Mouse (Mus musculus) intestine, embryonic 16.5 days (tissue): ENCODE data around the gene Klhdc8b. TPM values are rescaled to one million over a fixed set of nuclear protein-coding genes. Genes with fewer than 3 reads are reported as not detected.

Experiments
- ATAC-seq: fragments of 200-750 bp; cut with Nextera tagmentation; 2 replicates; pipeline ENCODE4 v1.8.0; 2017; ENCODE audit warnings: moderate TSS enrichment, moderate library complexity
- H3K27ac ChIP-seq: fragments of 300-500 bp; sonication (generic); 2 replicates; pipeline ENCODE4 v1.5.1; 2014; ENCODE audit warnings: mild to moderate bottlenecking, low read length
- H3K27me3 ChIP-seq: fragments of 300-500 bp; sonication (generic); replicated peaks from 2 replicates; pipeline ENCODE4 v1.6.1; 2014; ENCODE audit warnings: low read length, control low read depth, mixed read lengths; ENCODE audit not compliant: control insufficient read depth, insufficient read depth
- H3K36me3 ChIP-seq: fragments of 300-500 bp; sonication (generic); 2 replicates; pipeline ENCODE4 v1.6.1; 2014; ENCODE audit warnings: low read length, control low read depth; ENCODE audit not compliant: control insufficient read depth, insufficient read depth
- H3K4me1 ChIP-seq: fragments of 300-500 bp; sonication (generic); 2 replicates; pipeline ENCODE4 v1.6.1; 2014; ENCODE audit warnings: low read length, control low read depth, mixed read lengths; ENCODE audit not compliant: control insufficient read depth, insufficient read depth
- H3K4me2 ChIP-seq: fragments of 300-500 bp; sonication (generic); 2 replicates; pipeline ENCODE4 v1.6.1; 2014; ENCODE audit warnings: low read depth, low read length, control low read depth
- H3K4me3 ChIP-seq: fragments of 300-500 bp; sonication (generic); 2 replicates; pipeline ENCODE4 v1.5.1; 2014; ENCODE audit warnings: mild to moderate bottlenecking, low read length
- H3K9ac ChIP-seq: fragments of 300-500 bp; sonication (generic); 2 replicates; pipeline ENCODE4 v1.6.1; 2014; ENCODE audit warnings: low read depth, low read length
- H3K9me3 ChIP-seq: fragments of 300-500 bp; sonication (generic); 2 replicates; pipeline ENCODE4 v1.6.1; 2016; ENCODE audit warnings: low read length, control low read depth; ENCODE audit not compliant: control insufficient read depth
- WGBS: fragments of 180-500 bp; shearing (Covaris S2); extraction: QIAGEN DNeasy Blood & Tissue Kit; methylation state at CpG from one replicate; pipeline ENCODE4 v1.1.7; 2014; 5-methylcytosine and 5-hydroxymethylcytosine counted together
- polyA plus RNA-seq: library from polyadenylated mRNA; unstranded; fragments of >200 nt; fragmentation: Nextera tagmentation; extraction: Ambion mirVana; gene quantifications from 2 replicates; pipeline ENCODE4 v1.2.1, GENCODE M21; 2015

Gene Klhdc8b
- polyA plus RNA-seq, 1 experiment from 2014 or later = 49.6 TPM

DNA sequence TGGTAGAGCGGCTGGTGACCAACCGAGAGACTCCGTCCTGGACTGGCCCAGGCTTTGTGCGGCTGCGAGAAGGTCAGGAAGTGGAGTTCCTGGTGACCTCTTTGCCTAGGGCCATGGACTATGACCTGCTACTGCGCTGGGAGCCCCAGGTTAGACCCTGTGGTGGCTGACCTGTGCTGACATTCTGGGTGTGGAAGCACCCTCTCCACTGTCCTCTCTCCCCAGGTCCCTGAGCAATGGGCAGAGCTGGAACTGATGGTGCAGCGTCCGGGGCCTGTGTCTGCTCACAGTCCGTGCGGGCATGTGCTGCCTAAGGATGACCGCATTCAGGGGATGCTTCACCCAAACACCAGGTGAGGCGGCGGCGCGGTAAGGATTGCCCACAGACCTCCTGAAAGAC lies 22.6 kb upstream of the Klhdc8b start:
- H3K9ac ChIP-seq = no peak overlapping the region
- no peaks in the 10 kb centered on the region for H3K27me3 ChIP-seq
- no peak overlapping the region for H3K4me2 ChIP-seq
- no peak overlapping the region for H3K27ac ChIP-seq
- peaks cover 18% of the 10 kb centered on the region for H3K4me1 ChIP-seq
- WGBS = 93% methylated on average over 15 of the region's 15 CpGs
- no peak overlapping the region for H3K4me3 ChIP-seq
- H3K9me3 ChIP-seq = no peaks in the 10 kb centered on the region
- no peak for ATAC-seq
- H3K36me3 ChIP-seq = peaks cover 23% of the 10 kb centered on the region

DNA sequence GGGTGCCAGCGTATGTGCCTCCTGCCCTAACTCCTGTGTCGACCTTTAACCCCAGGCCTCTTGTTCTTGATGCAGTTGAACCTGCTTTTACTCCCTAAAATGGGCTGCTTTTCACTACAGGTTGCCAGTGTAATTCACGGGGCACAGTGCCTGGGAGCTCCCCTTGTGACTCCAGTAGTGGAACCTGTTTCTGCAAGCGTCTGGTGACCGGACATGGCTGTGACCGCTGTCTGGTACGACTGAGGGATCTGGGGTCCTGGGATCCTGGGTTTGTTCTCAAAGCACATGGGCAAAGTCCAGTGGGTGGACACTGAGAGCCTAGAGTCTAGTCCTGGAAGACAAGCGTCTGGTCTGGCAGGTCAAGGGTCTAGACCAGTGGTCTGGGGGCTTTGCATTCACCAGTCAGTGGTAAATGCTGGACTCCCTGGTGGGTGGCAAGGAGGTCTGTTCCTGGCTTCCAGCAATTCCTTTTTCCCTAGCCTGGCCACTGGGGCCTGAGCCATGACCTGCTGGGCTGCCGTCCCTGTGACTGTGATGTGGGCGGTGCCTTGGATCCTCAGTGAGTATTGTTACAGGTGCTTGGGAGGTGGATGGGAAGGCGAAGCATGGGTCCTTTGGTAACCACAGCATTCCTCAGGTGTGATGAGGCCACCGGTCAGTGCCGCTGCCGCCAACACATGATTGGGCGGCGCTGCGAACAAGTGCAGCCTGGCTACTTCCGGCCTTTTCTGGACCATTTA lies 21.8 kb upstream of the Klhdc8b start:
- WGBS = 93% methylated on average over 18 of the region's 18 CpGs
- no peak overlapping the region for H3K9ac ChIP-seq
- ATAC-seq = no peak

DNA sequence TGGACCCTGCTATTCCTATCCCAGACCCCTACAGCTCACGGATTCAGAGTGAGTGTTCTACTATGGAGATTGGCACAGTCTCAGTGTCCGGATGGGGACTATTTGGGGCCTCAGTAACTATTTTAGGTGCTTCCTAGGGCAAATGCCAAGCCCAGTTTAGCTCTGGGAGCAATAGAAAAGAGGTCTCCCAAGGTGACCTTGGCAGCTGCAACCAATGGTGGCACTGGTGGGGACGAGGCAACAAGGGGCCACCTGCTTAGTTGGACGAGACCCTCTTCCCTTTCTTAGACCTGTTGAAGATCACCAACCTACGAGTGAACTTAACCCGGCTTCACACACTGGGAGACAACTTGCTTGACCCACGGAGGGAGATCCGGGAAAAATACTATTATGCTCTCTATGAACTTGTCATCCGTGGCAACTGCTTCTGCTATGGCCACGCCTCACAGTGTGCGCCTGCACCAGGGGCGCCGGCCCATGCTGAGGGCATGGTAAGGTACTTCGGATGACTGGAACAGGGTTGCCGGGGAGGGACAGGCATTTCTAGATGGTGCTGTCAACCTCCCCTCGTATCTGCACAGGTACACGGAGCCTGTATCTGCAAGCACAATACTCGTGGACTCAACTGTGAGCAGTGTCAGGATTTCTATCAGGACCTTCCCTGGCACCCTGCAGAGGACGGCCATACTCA lies 20.3 kb upstream of the Klhdc8b start:
- H3K4me1 ChIP-seq = peaks cover 20% of the 10 kb centered on the region
- H3K9ac ChIP-seq = no peak overlapping the region
- H3K27me3 ChIP-seq = no peaks in the 10 kb centered on the region
- no peak overlapping the region for H3K4me3 ChIP-seq
- 89% methylated on average over 19 of the region's 19 CpGs for WGBS
- no peak for ATAC-seq
- H3K36me3 ChIP-seq = peaks cover 18% of the 10 kb centered on the region
- no peak overlapping the region for H3K27ac ChIP-seq
- H3K9me3 ChIP-seq = no peaks in the 10 kb centered on the region
- no peak overlapping the region for H3K4me2 ChIP-seq

More for the DNA sequence above, 21.8 kb upstream of the Klhdc8b start:
- no peaks in the 10 kb centered on the region for H3K9me3 ChIP-seq
- no peaks in the 10 kb centered on the region for H3K27me3 ChIP-seq
- H3K36me3 ChIP-seq = peaks cover 23% of the 10 kb centered on the region
- H3K4me3 ChIP-seq = no peak overlapping the region
- H3K27ac ChIP-seq = no peak overlapping the region
- H3K4me1 ChIP-seq = peaks cover 20% of the 10 kb centered on the region
- H3K4me2 ChIP-seq = no peak overlapping the region

DNA sequence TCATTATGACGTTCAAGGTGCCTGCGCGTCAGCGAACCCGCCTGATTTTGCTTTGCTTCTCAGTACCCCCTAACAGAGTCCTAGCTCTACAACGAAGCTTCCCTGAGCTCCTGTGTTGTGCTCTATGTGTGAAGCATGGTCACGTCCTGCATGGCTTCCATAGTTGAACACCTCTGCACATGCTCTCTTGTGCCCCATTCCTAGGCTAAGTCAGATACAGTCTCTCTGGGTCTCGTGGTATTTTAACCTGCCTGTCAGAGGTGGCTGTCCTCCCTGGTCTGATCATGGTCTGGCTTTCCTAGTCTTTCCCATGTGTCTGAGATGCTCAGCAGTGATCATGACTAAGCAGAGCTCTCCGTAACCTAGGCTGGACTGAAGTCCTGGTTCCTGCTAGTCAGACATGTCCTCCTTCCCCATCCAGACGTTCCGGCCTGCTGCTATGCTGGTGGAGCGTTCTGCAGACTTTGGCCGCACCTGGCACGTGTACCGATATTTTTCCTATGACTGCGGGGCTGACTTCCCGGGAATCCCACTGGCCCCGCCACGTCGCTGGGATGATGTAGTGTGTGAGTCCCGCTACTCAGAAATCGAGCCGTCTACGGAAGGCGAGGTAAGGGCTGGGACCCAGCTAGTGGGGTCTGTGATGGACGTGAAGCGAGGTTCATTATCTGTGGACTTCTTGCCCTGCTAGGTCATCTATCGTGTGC lies 19.6 kb upstream of the Klhdc8b start:
- Histone ChIP-seq H3K9ac (no peak overlapping the region), H3K36me3 (peaks cover 14% of the 10 kb centered on the region), H3K27me3 (no peaks in the 10 kb centered on the region), H3K27ac (no peak overlapping the region), H3K4me2 (peak overlapping the region; percentile 58; the same call in 1 of the 2 replicates), H3K4me3 (peak overlapping the region; percentile 57; the same call in 1 of the 2 replicates), H3K4me1 (peaks cover 20% of the 10 kb centered on the region), H3K9me3 (no peaks in the 10 kb centered on the region)
- no peak for ATAC-seq
- 90% methylated on average over 28 of the region's 28 CpGs for WGBS

DNA sequence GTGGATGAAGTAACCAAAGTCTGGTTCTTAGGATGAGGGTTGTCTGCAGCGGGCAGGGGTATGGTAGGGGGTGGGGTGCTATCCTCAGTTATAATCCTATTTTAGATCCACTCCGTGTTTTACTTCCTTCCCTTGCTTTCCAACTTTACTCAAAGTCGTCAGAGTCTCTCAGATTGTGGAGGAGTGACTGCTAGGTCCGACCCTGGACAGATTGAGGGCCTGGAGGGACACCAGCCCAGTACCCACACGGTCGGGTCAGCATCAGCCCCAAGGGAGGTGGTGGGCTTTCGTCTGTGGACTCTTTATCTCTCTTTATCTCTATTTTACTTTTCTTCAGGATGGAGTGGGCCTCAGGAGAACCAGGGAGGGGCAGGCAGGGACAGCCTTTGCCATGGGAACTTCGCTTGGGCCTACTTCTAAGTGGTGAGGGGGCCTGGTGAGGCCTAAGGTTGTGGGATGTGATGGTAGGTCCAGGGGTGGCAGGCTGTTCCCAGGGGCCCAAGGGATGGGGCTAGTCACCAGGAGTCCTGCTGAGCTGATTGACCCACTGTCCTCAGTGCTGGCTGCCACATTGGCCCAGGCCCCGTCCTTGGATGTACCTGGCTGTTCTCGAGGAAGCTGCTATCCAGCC lies 18.5 kb upstream of the Klhdc8b start, which contains the start of gene Lamb2:
TSS of gene Lamb2 (plus strand) at position 16 of the 631 bp plus-strand sequence.
- WGBS = 6% methylated on average over 10 of the region's 10 CpGs
- H3K4me3 ChIP-seq = peak within 1 kb of the TSS; percentile 57
- peak within 1 kb of the TSS; percentile 58 for H3K4me2 ChIP-seq
- H3K27ac ChIP-seq = peak within 1 kb of the TSS; percentile 61
- H3K4me1 ChIP-seq = peaks cover 20% of the 10 kb centered on the region
- no peaks in the 10 kb centered on the region for H3K27me3 ChIP-seq
- ATAC-seq = peak; percentile 57
- no peaks in the 10 kb centered on the region for H3K9me3 ChIP-seq
- peaks cover 13% of the 10 kb centered on the region for H3K36me3 ChIP-seq
- peak within 1 kb of the TSS; percentile 66 for H3K9ac ChIP-seq

DNA sequence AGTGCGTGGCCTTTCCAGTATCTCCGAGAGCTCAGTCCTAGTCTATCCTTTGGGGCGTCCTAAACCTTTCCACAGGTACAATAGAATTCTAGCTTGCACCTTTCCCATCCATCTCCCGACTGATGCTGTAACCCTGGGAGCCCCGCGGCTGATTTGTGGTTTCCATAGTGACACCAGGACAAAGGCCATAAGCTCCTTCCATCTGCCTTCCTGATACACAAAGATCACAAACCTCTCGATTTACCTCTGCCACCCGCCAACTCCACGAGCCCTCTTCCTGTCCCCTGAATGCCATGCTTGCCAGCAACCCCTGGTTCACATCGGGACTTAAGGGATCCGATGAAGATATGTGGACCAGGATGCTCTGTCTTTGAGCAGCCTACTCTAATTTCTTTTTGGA lies 17.9 kb upstream of the Klhdc8b start:
- Histone ChIP-seq H3K4me2 (peak overlapping the region; percentile 58), H3K9me3 (no peaks in the 10 kb centered on the region), H3K27ac (peak overlapping the region; percentile 61), H3K4me1 (peaks cover 20% of the 10 kb centered on the region), H3K4me3 (peak overlapping the region; percentile 57), H3K9ac (peak overlapping the region; percentile 61), H3K36me3 (peaks cover 11% of the 10 kb centered on the region), H3K27me3 (no peaks in the 10 kb centered on the region)
- ATAC-seq = peak; percentile 10; the same call in 1 of the 2 replicates
- WGBS = 34% methylated on average over 11 of the region's 11 CpGs

DNA sequence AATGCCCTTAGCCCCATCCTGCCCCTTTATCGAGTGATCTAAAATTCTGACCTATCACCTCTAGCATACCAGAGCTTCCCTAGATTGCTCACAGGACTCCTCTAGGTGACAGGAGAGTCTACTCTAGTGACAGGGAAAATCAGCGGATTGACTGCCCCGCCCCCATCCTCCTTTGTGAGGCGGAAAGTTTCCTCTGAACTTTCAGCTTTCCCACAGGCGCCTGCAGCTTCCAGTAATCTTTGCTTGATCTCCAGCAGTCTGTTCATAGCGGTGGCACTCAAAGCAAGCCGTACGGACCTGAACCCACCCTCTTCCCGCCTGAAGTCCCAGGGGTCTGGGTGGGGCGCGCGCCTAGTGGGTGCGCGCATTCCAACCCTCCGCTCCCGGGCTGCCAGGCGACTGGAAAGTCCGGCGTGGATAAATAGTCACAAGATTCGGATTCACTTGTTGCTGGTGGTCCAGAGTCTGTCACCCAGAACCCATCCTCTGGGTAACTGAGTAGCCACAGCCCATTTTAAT lies 17.3 kb upstream of the Klhdc8b start:
- peak; percentile 82 for ATAC-seq
- WGBS = under 1% methylated on average over 20 of the region's 20 CpGs
- peak overlapping the region; percentile 61 for H3K9ac ChIP-seq
- H3K4me1 ChIP-seq = peaks cover 20% of the 10 kb centered on the region
- H3K9me3 ChIP-seq = no peaks in the 10 kb centered on the region
- H3K27ac ChIP-seq = peak overlapping the region; percentile 61
- H3K4me2 ChIP-seq = peak overlapping the region; percentile 58
- peaks cover 8% of the 10 kb centered on the region for H3K36me3 ChIP-seq
- H3K27me3 ChIP-seq = no peaks in the 10 kb centered on the region
- H3K4me3 ChIP-seq = peak overlapping the region; percentile 48

DNA sequence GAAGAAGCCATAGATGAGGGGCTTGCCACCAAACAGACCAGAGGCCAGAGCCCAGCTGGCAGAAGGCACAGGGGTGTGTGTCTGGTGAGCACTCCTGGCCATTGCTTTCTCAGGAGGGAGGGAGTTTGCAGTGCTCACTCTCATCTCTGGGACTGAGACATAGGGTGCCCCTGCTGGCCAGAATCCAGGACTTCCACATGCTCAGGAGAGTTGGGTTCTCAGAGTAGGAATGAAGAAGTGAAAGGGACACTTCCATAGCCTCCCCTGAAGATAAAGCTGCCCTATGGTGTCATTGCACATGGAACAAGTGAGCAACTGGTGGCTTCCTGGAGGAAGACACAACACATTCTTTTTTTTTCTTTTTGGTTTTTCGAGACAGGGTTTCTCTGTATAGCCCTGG lies 13.1 kb upstream of the Klhdc8b start:
- Histone ChIP-seq H3K4me3 (no peak overlapping the region), H3K9me3 (no peaks in the 10 kb centered on the region), H3K27ac (no peak overlapping the region), H3K9ac (no peak overlapping the region), H3K4me1 (peaks cover 7% of the 10 kb centered on the region), H3K36me3 (no peaks in the 10 kb centered on the region), H3K27me3 (no peaks in the 10 kb centered on the region), H3K4me2 (no peak overlapping the region)
- WGBS = 83% methylated on average over 1 of the region's 1 CpGs
- ATAC-seq = no peak
